In the genomic region with DNA sequence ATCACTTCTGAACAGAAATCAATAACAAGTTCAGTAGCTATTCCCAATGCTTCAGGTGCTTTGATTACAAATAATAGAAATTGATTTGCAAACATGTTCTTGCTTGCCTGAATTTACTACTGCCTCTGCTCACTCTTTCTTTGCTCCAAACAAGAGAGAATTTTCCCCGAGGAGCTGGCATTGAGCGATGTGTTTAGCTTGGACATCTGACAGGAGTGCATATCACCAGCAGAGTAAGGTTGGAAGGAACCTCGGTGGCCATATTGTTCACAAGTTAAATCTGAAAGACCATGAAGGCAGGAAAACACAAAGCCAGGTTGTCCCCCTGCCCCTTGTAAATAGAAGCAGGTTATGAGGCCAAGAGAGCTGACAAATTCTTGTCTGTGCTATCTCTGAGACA, we compare ENCODE assay signal across 20 mouse cellular contexts.
"Had no signal": no experiment of that assay in that cellular context is flagged by ENCODE, and none has a peak within 500 bp of the region (broad histone marks: within the 10 kb centered on the region; RNA-seq: fewer than 3 reads in every experiment).

No protein-coding gene starts in this region.

- DNase-seq: liver, postnatal 0 days; lung, embryonic 14.5 days; lung, postnatal 14 days; lung, postnatal 36 days; midbrain, embryonic 14.5 days; retina, postnatal 1 day; right cerebral cortex, adult 18-20 months; right cerebral cortex, postnatal 25 days; right cerebral cortex, postnatal 4 days; spleen, adult 18-20 months; thymus, adult 18-20 months; thymus, postnatal 14 days; thymus, postnatal 36 days had no signal

- H3K36me3 ChIP-seq: midbrain, embryonic 12.5 days; neural tube, embryonic 13.5 days; neural tube, embryonic 15.5 days had no signal

- ATAC-seq: liver, postnatal 0 days; midbrain, embryonic 16.5 days had no signal

- H3K4me3 ChIP-seq: midbrain, embryonic 10.5 days; midbrain, embryonic 12.5 days; myocyte; neural tube, embryonic 13.5 days; neural tube, embryonic 15.5 days had no signal

- H3K27me3 ChIP-seq: midbrain, embryonic 12.5 days; neural tube, embryonic 15.5 days had no signal

- H3K27ac ChIP-seq: macrophage; midbrain, embryonic 10.5 days; midbrain, embryonic 12.5 days; neural tube, embryonic 13.5 days; neural tube, embryonic 15.5 days had no signal

- H3K9me3 ChIP-seq: midbrain, embryonic 10.5 days; midbrain, embryonic 12.5 days; neural tube, embryonic 15.5 days had no signal
